Comparison of ENCODE assay signal across 10 mouse cellular contexts in genomic region chr13:33894207-33894606, GRCm38 (mm10). TPM values are rescaled to one million over a fixed set of nuclear protein-coding genes. Genes with fewer than 3 reads are reported as not detected.
A peak's percentile ranks its signal among the peaks of the same experiment; 100 is the strongest.
DNase-seq lines count a peak whose midpoint lies in the region; ATAC-seq and TF ChIP-seq lines count a peak whose summit lies in the region.
"Had no signal": no experiment of that assay in that cellular context is flagged by ENCODE, and none has a peak within 500 bp of the region (broad histone marks: within the 10 kb centered on the region; RNA-seq: fewer than 3 reads in every experiment).

No protein-coding gene starts in this region.

- H3K36me3 ChIP-seq in liver, postnatal 0 days (replicated peaks; ENCODE audit: insufficient read depth, low read length), result no peaks in the 10 kb centered on the region
- H3K36me3 ChIP-seq: stomach, embryonic 15.5 days had no signal

- peak in 1 of 2 experiments; percentile 31 for DNase-seq in layer of hippocampus, adult 2 months (ENCODE audit: low spot score in 2 of 2)
- DNase-seq in layer of hippocampus, postnatal 36 days, result no peak
- DNase-seq in ES-CJ7 (ENCODE audit: low read depth, low spot score), result peak; percentile 66
- peak; percentile 29 for DNase-seq in adrenal gland, adult 2 months
- DNase-seq in embryo, embryonic 11.5 days (ENCODE audit: low read depth, low spot score), result peak; percentile 9
- peak; percentile 34 for DNase-seq in liver, postnatal 0 days
- DNase-seq in thymus, postnatal 4 days, result peak; percentile 60
- no peak for DNase-seq in T-cell, adult 2 months (ENCODE audit: low spot score)

- H3K9me3 ChIP-seq in liver, postnatal 0 days (ENCODE audit: low read length), result no peaks in the 10 kb centered on the region
- H3K9me3 ChIP-seq: stomach, embryonic 15.5 days had no signal

- ATAC-seq in liver, postnatal 0 days, result no peak

- no peak overlapping the region for H3K4me3 ChIP-seq in layer of hippocampus, adult 2 months
- H3K4me3 ChIP-seq in liver, postnatal 0 days (ENCODE audit: low read depth, low read length), result no peak overlapping the region
- H3K4me3 ChIP-seq: stomach, embryonic 15.5 days had no signal

- H3K4me1 ChIP-seq in liver, postnatal 0 days (ENCODE audit: insufficient read depth), result no peaks in the 10 kb centered on the region
- H3K4me1 ChIP-seq: stomach, embryonic 15.5 days had no signal

- TF ChIP-seq EP300 in liver, postnatal 0 days (IDR thresholded peaks at IDR 0.05; ENCODE audit: low read depth), result no peak

- no peak overlapping the region for H3K27ac ChIP-seq in layer of hippocampus, adult 2 months
- H3K27ac ChIP-seq in liver, postnatal 0 days (ENCODE audit: low read depth), result no peak overlapping the region
- H3K27ac ChIP-seq: stomach, embryonic 15.5 days had no signal

- H3K9ac ChIP-seq in liver, postnatal 0 days (replicated peaks), result no peak overlapping the region
- H3K9ac ChIP-seq: stomach, embryonic 15.5 days had no signal

- WGBS in liver, postnatal 0 days (ENCODE audit: insufficient replicate concordance), result 41% methylated on average over 2 of the region's 2 CpGs

- no peaks in the 10 kb centered on the region for H3K27me3 ChIP-seq in liver, postnatal 0 days (ENCODE audit: insufficient read depth, low read length)
- H3K27me3 ChIP-seq: stomach, embryonic 15.5 days had no signal

- peak; percentile 76 for TF ChIP-seq CTCF in layer of hippocampus, adult 2 months (conservative IDR thresholded peaks at IDR 0.05)
- TF ChIP-seq CTCF in liver, postnatal 0 days (IDR thresholded peaks at IDR 0.05; ENCODE audit: low read depth), result peak; percentile 59

- no peak overlapping the region for H3K4me2 ChIP-seq in liver, postnatal 0 days (ENCODE audit: low read depth, low read length)
- H3K4me2 ChIP-seq: stomach, embryonic 15.5 days had no signal

RNA-seq across cellular contexts. Expression of gene Serpinb6c, which starts 11.3 kb away (rescaled TPM):
- total RNA-seq in layer of hippocampus, adult 2 months (2021), result under 1 TPM; 0.59 to 0.97 TPM
- total RNA-seq in layer of hippocampus, postnatal 36 days (2021), result under 1 TPM in 1 of 2 experiments, not detected in 1; 0.86 TPM
- under 1 TPM; 0.63 to 0.66 TPM for total RNA-seq in adrenal gland, adult 2 months (2021)
- polyA plus RNA-seq in adrenal gland, adult 2 months (2012; rRNA removed), result not detected in 2 replicates
- not detected in 2 replicates for polyA plus RNA-seq in liver, postnatal 0 days (2015; fragmentation: Nextera tagmentation; extraction: Ambion mirVana)
- total RNA-seq: heart, adult 18-20 months had no signal
- polyA plus RNA-seq: stomach, embryonic 15.5 days had no signal

RNA-seq across cellular contexts. Expression of gene Serpinb6e, which starts 51.0 kb away (rescaled TPM):
- not detected for total RNA-seq in layer of hippocampus, adult 2 months (2021)
- total RNA-seq in layer of hippocampus, postnatal 36 days (2021), result not detected
- not detected for total RNA-seq in adrenal gland, adult 2 months (2021)
- not detected in 2 replicates for polyA plus RNA-seq in adrenal gland, adult 2 months (2012; rRNA removed)
- polyA plus RNA-seq in liver, postnatal 0 days (2015; fragmentation: Nextera tagmentation; extraction: Ambion mirVana), result not detected in 2 replicates
- total RNA-seq: heart, adult 18-20 months had no signal
- polyA plus RNA-seq: stomach, embryonic 15.5 days had no signal

Comparison
In these comparisons a context has a peak if more than half of its experiments do, and no peak if none do; other contexts are left out.
1. DNase-seq: peak in ES-CJ7 (single experiment), adrenal gland, adult 2 months (single experiment), embryo, embryonic 11.5 days (single experiment), liver, postnatal 0 days (single experiment) and thymus, postnatal 4 days (single experiment); none in layer of hippocampus, postnatal 36 days (0 of 2) and T-cell, adult 2 months (single experiment).